Mouse (Mus musculus): ENCODE measurements around the gene 5730596B20Rik. TPM values are rescaled to one million over a fixed set of nuclear protein-coding genes. Genes with fewer than 3 reads are reported as not detected.

Gene 5730596B20Rik
- total RNA-seq, 2 experiments from 2014 or later = 0.13 to 0.33 TPM

GRCm38 (mm10) chr6:52209685-52210046 lies 32.4 kb downstream of the 5730596B20Rik start:
- DNase-seq (ENCODE audit: low spot score in 2 of 2) = no peak

GRCm38 (mm10) chr6:52211170-52211935 lies 34.1 kb downstream of the 5730596B20Rik start:
- DNase-seq (ENCODE audit: low spot score in 2 of 2) = peak; percentile 80 to 85

GRCm38 (mm10) chr6:52211961-52212360 lies 34.7 kb downstream of the 5730596B20Rik start:
- peak in 1 of 2 experiments; percentile 32 for DNase-seq (ENCODE audit: low spot score in 2 of 2)

GRCm38 (mm10) chr6:52212556-52213118 lies 35.3 kb downstream of the 5730596B20Rik start:
- DNase-seq (ENCODE audit: low spot score in 2 of 2) = peak; percentile 41 to 42

- peak; percentile 70 for DNase-seq (ENCODE audit: low spot score in 2 of 2)
Measured at GRCm38 (mm10) chr6:52213119-52213986, 36.1 kb downstream of the 5730596B20Rik start, which contains the start of the genes Hoxa3 and Gm28308. Hoxa3 (minus strand) TSS chr6:52213336. Gm28308 (minus strand) TSS chr6:52213339.

GRCm38 (mm10) chr6:52214271-52214670 lies 37.0 kb downstream of the 5730596B20Rik start:
- peak in 1 of 2 experiments; percentile 17 for DNase-seq (ENCODE audit: low spot score in 2 of 2)

GRCm38 (mm10) chr6:52215070-52215469 lies 37.8 kb downstream of the 5730596B20Rik start:
- peak in 1 of 2 experiments; percentile 19 for DNase-seq (ENCODE audit: low spot score in 2 of 2)

- peak in 1 of 2 experiments; percentile 20 for DNase-seq (ENCODE audit: low spot score in 2 of 2)
Measured at GRCm38 (mm10) chr6:52215771-52216535, 38.7 kb downstream of the 5730596B20Rik start.

GRCm38 (mm10) chr6:52216691-52217458 lies 39.6 kb downstream of the 5730596B20Rik start:
- DNase-seq (ENCODE audit: low spot score in 2 of 2) = peak; percentile 47 to 55

GRCm38 (mm10) chr6:52217459-52217768 lies 40.1 kb downstream of the 5730596B20Rik start:
- DNase-seq (ENCODE audit: low spot score in 2 of 2) = peak; percentile 75 to 76

GRCm38 (mm10) chr6:52217895-52218642 lies 40.8 kb downstream of the 5730596B20Rik start:
- peak in 1 of 2 experiments; percentile 18 for DNase-seq (ENCODE audit: low spot score in 2 of 2)

GRCm38 (mm10) chr6:52218643-52219215 lies 41.4 kb downstream of the 5730596B20Rik start:
- peak in 1 of 2 experiments; percentile 17 for DNase-seq (ENCODE audit: low spot score in 2 of 2)

- DNase-seq (ENCODE audit: low spot score in 2 of 2) = peak in 1 of 2 experiments; percentile 17
Measured at GRCm38 (mm10) chr6:52219234-52219942, 42.1 kb downstream of the 5730596B20Rik start.

- peak in 1 of 2 experiments; percentile 23 for DNase-seq (ENCODE audit: low spot score in 2 of 2)
Measured at GRCm38 (mm10) chr6:52220003-52220864, 42.9 kb downstream of the 5730596B20Rik start.

- DNase-seq (ENCODE audit: low spot score in 2 of 2) = no peak
Measured at GRCm38 (mm10) chr6:52220865-52221310, 43.6 kb downstream of the 5730596B20Rik start.

- DNase-seq (ENCODE audit: low spot score in 2 of 2) = peak; percentile 91 to 93
Measured at GRCm38 (mm10) chr6:52221337-52221992, 44.2 kb downstream of the 5730596B20Rik start, which contains the start of gene Hoxa7. Hoxa7 (minus strand) TSS chr6:52221854.

Data from adrenal gland, adult 18-20 months (tissue).